Mouse (Mus musculus) midbrain, postnatal 0 days (tissue): ENCODE measurements at regions not wholly inside any gene's neighbourhood (a gene's known extent, or its start where the extent isn't known, plus 50 kb on each side); places are given as distances from the start of the nearest gene placed in this dataset.

Experiments used
- ATAC-seq: fragments of 200-750 bp; cut with Nextera tagmentation; 2 replicates; pipeline ENCODE4 v1.8.0; 2017; ENCODE audit warnings: moderate number of reproducible peaks, mild to moderate bottlenecking, moderate TSS enrichment, moderate library complexity; ENCODE audit not compliant: low FRiP score
- DNase-seq: peaks from one replicate; pipeline ENCODE4 v3.0.0-alpha.2; 2015; ENCODE audit warnings: low spot score
- H3K27ac ChIP-seq: fragments of 300-500 bp; sonication (generic); 2 replicates; pipeline ENCODE4 v1.5.1; 2014; ENCODE audit warnings: low read depth, mild to moderate bottlenecking, low read length, mixed read lengths
- H3K27me3 ChIP-seq: fragments of 300-500 bp; sonication (generic); 2 replicates; pipeline ENCODE4 v1.6.1; 2014; ENCODE audit warnings: low read length, control low read depth, mixed read lengths; ENCODE audit not compliant: insufficient read depth
- H3K36me3 ChIP-seq: fragments of 300-500 bp; sonication (generic); 2 replicates; pipeline ENCODE4 v1.6.1; 2014; ENCODE audit warnings: low read length, control low read depth, mixed read lengths; ENCODE audit not compliant: insufficient read depth
- H3K4me1 ChIP-seq: fragments of 300-500 bp; sonication (generic); 2 replicates; pipeline ENCODE4 v1.6.1; 2014; ENCODE audit warnings: mild to moderate bottlenecking, control low read depth, antibody characterized with exemption, low read length, mixed read lengths; ENCODE audit not compliant: insufficient read depth
- H3K4me2 ChIP-seq: fragments of 300-500 bp; sonication (generic); 2 replicates; pipeline ENCODE4 v1.6.1; 2014; ENCODE audit warnings: low read depth, mild to moderate bottlenecking, low read length, mixed read lengths; ENCODE audit not compliant: poor library complexity, severe bottlenecking
- H3K4me3 ChIP-seq: fragments of 300-500 bp; sonication (generic); 2 replicates; pipeline ENCODE4 v1.5.1; 2014; ENCODE audit warnings: low read depth, mild to moderate bottlenecking, low read length, moderate library complexity
- H3K9ac ChIP-seq: fragments of 300-500 bp; sonication (generic); replicated peaks from 2 replicates; pipeline ENCODE4 v1.6.1; 2014; ENCODE audit warnings: mild to moderate bottlenecking, low read length, moderate library complexity, mixed read lengths; ENCODE audit not compliant: poor library complexity, severe bottlenecking
- H3K9me3 ChIP-seq: fragments of 300-500 bp; sonication (generic); 2 replicates; pipeline ENCODE4 v1.6.1; 2016; ENCODE audit warnings: low read length, control low read depth
- CTCF ChIP-seq: IDR thresholded peaks from 2 replicates; pipeline ENCODE4 v1.5.1; 2016; ENCODE audit warnings: antibody characterized with exemption, mild to moderate bottlenecking
- WGBS: fragments of 180-500 bp; shearing (Covaris S2); extraction: QIAGEN DNeasy Blood & Tissue Kit; methylation state at CpG from one replicate; pipeline ENCODE4 v1.1.7; 2014; 5-methylcytosine and 5-hydroxymethylcytosine counted together

- WGBS = 88% methylated on average over 6 of the region's 6 CpGs
- no peak for TF ChIP-seq CTCF
- DNase-seq (no peak), ATAC-seq (no peak)
- H3K9ac ChIP-seq = no peak overlapping the region
- H3K27me3 ChIP-seq = no peaks in the 10 kb centered on the region
- H3K27ac ChIP-seq = no peak overlapping the region
- no peaks in the 10 kb centered on the region for H3K9me3 ChIP-seq
- H3K4me2 ChIP-seq = no peak overlapping the region
- H3K4me1 ChIP-seq = no peaks in the 10 kb centered on the region
- no peaks in the 10 kb centered on the region for H3K36me3 ChIP-seq
- H3K4me3 ChIP-seq = no peak overlapping the region
Observed at GRCm38 (mm10) chr15:56166236-56166635, 1311.2 kb downstream of the Slc22a22 start.

GRCm38 (mm10) chr15:56158726-56159125 lies 1318.7 kb downstream of the Slc22a22 start:
- no peak for ATAC-seq
- WGBS = 53% methylated on average over 2 of the region's 2 CpGs
- H3K9me3 ChIP-seq = no peaks in the 10 kb centered on the region

GRCm38 (mm10) chr15:56139451-56139850 lies 1338.0 kb downstream of the Slc22a22 start:
- Histone ChIP-seq H3K4me2 (no peak overlapping the region), H3K36me3 (no peaks in the 10 kb centered on the region), H3K27me3 (no peaks in the 10 kb centered on the region), H3K9ac (no peak overlapping the region), H3K9me3 (no peaks in the 10 kb centered on the region), H3K4me3 (no peak overlapping the region), H3K4me1 (no peaks in the 10 kb centered on the region), H3K27ac (no peak overlapping the region)
- no peak for DNase-seq
- 90% methylated on average over 3 of the region's 3 CpGs for WGBS
- no peak for TF ChIP-seq CTCF
- no peak for ATAC-seq

More at GRCm38 (mm10) chr15:56158726-56159125, 1318.7 kb downstream of the Slc22a22 start:
- TF ChIP-seq CTCF = no peak
- peaks cover 3% of the 10 kb centered on the region; the same call in 1 of the 2 replicates for H3K4me1 ChIP-seq
- no peak overlapping the region for H3K4me2 ChIP-seq
- no peaks in the 10 kb centered on the region for H3K27me3 ChIP-seq
- no peak for DNase-seq
- H3K9ac ChIP-seq = no peak overlapping the region
- H3K36me3 ChIP-seq = no peaks in the 10 kb centered on the region
- no peak overlapping the region for H3K27ac ChIP-seq
- H3K4me3 ChIP-seq = no peak overlapping the region

- H3K4me1 ChIP-seq = no peaks in the 10 kb centered on the region
- H3K27me3 ChIP-seq = no peaks in the 10 kb centered on the region
- ATAC-seq (no peak), DNase-seq (no peak)
- no peak overlapping the region for H3K27ac ChIP-seq
- 68% methylated on average over 7 of the region's 7 CpGs for WGBS
- no peak for TF ChIP-seq CTCF
- no peak overlapping the region for H3K4me3 ChIP-seq
- no peak overlapping the region for H3K9ac ChIP-seq
- H3K36me3 ChIP-seq = no peaks in the 10 kb centered on the region
- H3K4me2 ChIP-seq = no peak overlapping the region
- H3K9me3 ChIP-seq = no peaks in the 10 kb centered on the region
Observed at GRCm38 (mm10) chr15:56136420-56136970, 1340.9 kb downstream of the Slc22a22 start.

- Histone ChIP-seq H3K27ac (no peak overlapping the region), H3K4me2 (no peak overlapping the region), H3K36me3 (no peaks in the 10 kb centered on the region), H3K4me1 (no peaks in the 10 kb centered on the region), H3K9me3 (no peaks in the 10 kb centered on the region), H3K27me3 (no peaks in the 10 kb centered on the region), H3K9ac (no peak overlapping the region), H3K4me3 (no peak overlapping the region)
- no peak for TF ChIP-seq CTCF
- DNase-seq = no peak
- no peak for ATAC-seq
- WGBS = 83% methylated on average over 1 of the region's 1 CpGs
Observed at GRCm38 (mm10) chr15:56128029-56128428, 1349.4 kb downstream of the Slc22a22 start.

GRCm38 (mm10) chr15:56119287-56120065 lies 1357.9 kb downstream of the Slc22a22 start:
- ATAC-seq = no peak
- TF ChIP-seq CTCF = no peak
- Histone ChIP-seq H3K27ac (no peak overlapping the region), H3K27me3 (no peaks in the 10 kb centered on the region), H3K36me3 (no peaks in the 10 kb centered on the region), H3K9me3 (no peaks in the 10 kb centered on the region), H3K9ac (no peak overlapping the region), H3K4me1 (no peaks in the 10 kb centered on the region), H3K4me2 (no peak overlapping the region), H3K4me3 (no peak overlapping the region)
- DNase-seq = no peak
